Comparison of ENCODE assay signal across 8 mouse cellular contexts in genomic region chr7:44429534-44430488, GRCm38 (mm10). TPM values are rescaled to one million over a fixed set of nuclear protein-coding genes. Genes with fewer than 3 reads are reported as not detected.
A peak's percentile ranks its signal among the peaks of the same experiment; 100 is the strongest.
DNase-seq lines count a peak whose midpoint lies in the region; ATAC-seq lines count a peak whose summit lies in the region.
"Had no signal": no experiment of that assay in that cellular context is flagged by ENCODE, and none has a peak within 500 bp of the region (broad histone marks: within the 10 kb centered on the region; RNA-seq: fewer than 3 reads in every experiment).

No protein-coding gene starts in this region.

- peaks cover 75% of the 10 kb centered on the region for H3K27me3 ChIP-seq in embryonic facial prominence, embryonic 13.5 days
- peaks cover 43% of the 10 kb centered on the region for H3K27me3 ChIP-seq in intestine, embryonic 16.5 days (replicated peaks; ENCODE audit: control insufficient read depth, insufficient read depth, low read length)
- H3K27me3 ChIP-seq in neural tube, embryonic 14.5 days (ENCODE audit: control insufficient read depth, insufficient read depth, low read length) = no peaks in the 10 kb centered on the region

- H3K36me3 ChIP-seq in embryonic facial prominence, embryonic 13.5 days = no peaks in the 10 kb centered on the region
- H3K36me3 ChIP-seq in intestine, embryonic 16.5 days (ENCODE audit: control insufficient read depth, insufficient read depth, low read length) = no peaks in the 10 kb centered on the region
- no peaks in the 10 kb centered on the region for H3K36me3 ChIP-seq in neural tube, embryonic 14.5 days (ENCODE audit: control insufficient read depth, insufficient read depth, low read length)
- H3K36me3 ChIP-seq: liver, embryonic 15.5 days had no signal

- no peaks in the 10 kb centered on the region for H3K9me3 ChIP-seq in embryonic facial prominence, embryonic 13.5 days
- H3K9me3 ChIP-seq in intestine, embryonic 16.5 days (ENCODE audit: control insufficient read depth, low read length) = no peaks in the 10 kb centered on the region
- H3K9me3 ChIP-seq in neural tube, embryonic 14.5 days (ENCODE audit: control insufficient read depth, low read length) = no peaks in the 10 kb centered on the region
- H3K9me3 ChIP-seq: liver, embryonic 15.5 days had no signal

- peak; percentile 59 to 69 for DNase-seq in right cerebral cortex, adult 2 months (ENCODE audit: low spot score in 2 of 2)
- DNase-seq in right cerebral cortex, postnatal 36 days (ENCODE audit: low spot score in 2 of 2) = no peak
- no peak for DNase-seq in thymus, postnatal 4 days

- H3K4me1 ChIP-seq in embryonic facial prominence, embryonic 13.5 days = peaks cover 20% of the 10 kb centered on the region
- H3K4me1 ChIP-seq in intestine, embryonic 16.5 days (ENCODE audit: control insufficient read depth, insufficient read depth, low read length) = peaks cover 4% of the 10 kb centered on the region; the same call in 1 of the 2 replicates
- peaks cover 36% of the 10 kb centered on the region for H3K4me1 ChIP-seq in neural tube, embryonic 14.5 days (ENCODE audit: control insufficient read depth, insufficient read depth, low read length)

- H3K27ac ChIP-seq in embryonic facial prominence, embryonic 13.5 days = no peak overlapping the region; the same call in 1 of the 2 replicates
- H3K27ac ChIP-seq in intestine, embryonic 16.5 days (ENCODE audit: low read length) = no peak overlapping the region
- H3K27ac ChIP-seq in neural tube, embryonic 14.5 days (ENCODE audit: low read depth, low read length) = peak overlapping the region; percentile 98
- H3K27ac ChIP-seq: liver, embryonic 15.5 days had no signal

- WGBS in embryonic facial prominence, embryonic 13.5 days = 3% methylated on average over 30 of the region's 32 CpGs
- 2% methylated on average over 32 of the region's 32 CpGs for WGBS in intestine, embryonic 16.5 days
- WGBS in neural tube, embryonic 14.5 days = 1% methylated on average over 30 of the region's 32 CpGs

- peak overlapping the region; percentile 77 for H3K9ac ChIP-seq in embryonic facial prominence, embryonic 13.5 days
- H3K9ac ChIP-seq in intestine, embryonic 16.5 days (ENCODE audit: low read depth, low read length) = peak overlapping the region; percentile 64; the same call in 1 of the 2 replicates
- peak overlapping the region; percentile 98 for H3K9ac ChIP-seq in neural tube, embryonic 14.5 days (replicated peaks; ENCODE audit: low read depth, low read length)
- H3K9ac ChIP-seq: liver, embryonic 15.5 days had no signal

- H3K4me2 ChIP-seq in embryonic facial prominence, embryonic 13.5 days = peak overlapping the region; percentile 86
- peak overlapping the region; percentile 72 for H3K4me2 ChIP-seq in intestine, embryonic 16.5 days (ENCODE audit: low read depth, low read length)
- H3K4me2 ChIP-seq in neural tube, embryonic 14.5 days (ENCODE audit: low read depth, low read length) = peak overlapping the region; percentile 57

- peak overlapping the region; percentile 65 for H3K4me3 ChIP-seq in embryonic facial prominence, embryonic 13.5 days
- peak overlapping the region; percentile 49 for H3K4me3 ChIP-seq in intestine, embryonic 16.5 days (ENCODE audit: low read length)
- H3K4me3 ChIP-seq in neural tube, embryonic 14.5 days (ENCODE audit: low read depth, low read length) = peak overlapping the region; percentile 78

- no peak for ATAC-seq in embryonic facial prominence, embryonic 13.5 days (ENCODE audit: insufficient number of reproducible peaks, insufficient read depth, low FRiP score, low TSS enrichment, low read depth)
- no peak for ATAC-seq in intestine, embryonic 16.5 days
- peak; percentile 33 for ATAC-seq in neural tube, embryonic 14.5 days (ENCODE audit: low read depth)
- ATAC-seq in monocyte, adult 5-6 weeks (replicated peaks; ENCODE audit: insufficient number of reproducible peaks, low FRiP score, low TSS enrichment, poor library complexity, severe bottlenecking) = no peak

RNA-seq across cellular contexts. Expression of gene Lrrc4b, which starts 1.0 kb away (rescaled TPM):
- polyA plus RNA-seq in embryonic facial prominence, embryonic 13.5 days (2015; fragmentation: Nextera tagmentation; extraction: Ambion mirVana) = 1.5 and 1.6 TPM in 2 replicates
- polyA plus RNA-seq in intestine, embryonic 16.5 days (2015; fragmentation: Nextera tagmentation; extraction: Ambion mirVana) = 0.31 and 0.43 TPM in 2 replicates
- polyA plus RNA-seq in neural tube, embryonic 14.5 days (2014; fragmentation: Nextera tagmentation; extraction: Ambion mirVana) = 21.9 and 28.1 TPM in 2 replicates
- total RNA-seq in monocyte, adult 5-6 weeks (2017) = not detected in 3 replicates
- polyA plus RNA-seq: liver, embryonic 15.5 days had no signal

RNA-seq across cellular contexts. Expression of gene Aspdh, which starts 35.4 kb away (rescaled TPM):
- 0.69 and 2.2 TPM in 2 replicates for polyA plus RNA-seq in embryonic facial prominence, embryonic 13.5 days (2015; fragmentation: Nextera tagmentation; extraction: Ambion mirVana)
- 2.3 and 2.4 TPM in 2 replicates for polyA plus RNA-seq in intestine, embryonic 16.5 days (2015; fragmentation: Nextera tagmentation; extraction: Ambion mirVana)
- polyA plus RNA-seq in neural tube, embryonic 14.5 days (2014; fragmentation: Nextera tagmentation; extraction: Ambion mirVana) = 3.3 and 5.2 TPM in 2 replicates
- total RNA-seq in monocyte, adult 5-6 weeks (2017) = not detected in 3 replicates

RNA-seq across cellular contexts. Expression of gene Josd2, which starts 38.0 kb away (rescaled TPM):
- polyA plus RNA-seq in embryonic facial prominence, embryonic 13.5 days (2015; fragmentation: Nextera tagmentation; extraction: Ambion mirVana) = 93.6 and 106 TPM in 2 replicates
- polyA plus RNA-seq in intestine, embryonic 16.5 days (2015; fragmentation: Nextera tagmentation; extraction: Ambion mirVana) = 83.5 and 86.3 TPM in 2 replicates
- 26.9 and 33.4 TPM in 2 replicates for polyA plus RNA-seq in neural tube, embryonic 14.5 days (2014; fragmentation: Nextera tagmentation; extraction: Ambion mirVana)
- total RNA-seq in monocyte, adult 5-6 weeks (2017) = 12.9 to 40.9 TPM (median 17.1 TPM) in 3 replicates

RNA-seq across cellular contexts. Expression of gene 1700008O03Rik, which starts 44.2 kb away (rescaled TPM):
- polyA plus RNA-seq in embryonic facial prominence, embryonic 13.5 days (2015; fragmentation: Nextera tagmentation; extraction: Ambion mirVana) = 0.19 and 1.4 TPM in 2 replicates
- polyA plus RNA-seq in intestine, embryonic 16.5 days (2015; fragmentation: Nextera tagmentation; extraction: Ambion mirVana) = 0.66 and 0.88 TPM in 2 replicates
- 2.0 and 2.6 TPM in 2 replicates for polyA plus RNA-seq in neural tube, embryonic 14.5 days (2014; fragmentation: Nextera tagmentation; extraction: Ambion mirVana)
- 3.5 TPM in 1 of 3 replicates, not detected in the others for total RNA-seq in monocyte, adult 5-6 weeks (2017)

RNA-seq across cellular contexts. Expression of gene Syt3, which starts 45.9 kb away (rescaled TPM):
- polyA plus RNA-seq in embryonic facial prominence, embryonic 13.5 days (2015; fragmentation: Nextera tagmentation; extraction: Ambion mirVana) = 4.1 and 4.9 TPM in 2 replicates
- polyA plus RNA-seq in intestine, embryonic 16.5 days (2015; fragmentation: Nextera tagmentation; extraction: Ambion mirVana) = 0.82 and 1.2 TPM in 2 replicates
- polyA plus RNA-seq in neural tube, embryonic 14.5 days (2014; fragmentation: Nextera tagmentation; extraction: Ambion mirVana) = 52.7 and 68.4 TPM in 2 replicates
- not detected in 3 replicates for total RNA-seq in monocyte, adult 5-6 weeks (2017)
- polyA plus RNA-seq: liver, embryonic 15.5 days had no signal

Comparison
In these comparisons a context has a peak if more than half of its experiments do, and no peak if none do; other contexts are left out.
1. DNase-seq: peak in right cerebral cortex, adult 2 months (2 of 2); none in right cerebral cortex, postnatal 36 days (0 of 2) and thymus, postnatal 4 days (single experiment).
2. Peak in every context shown above with its lines, with median percentiles within 50 percentile points of each other: H3K4me2 ChIP-seq, H3K4me3 ChIP-seq and H3K9ac ChIP-seq.